Mouse (Mus musculus): Measurements from ENCODE around the gene Gucy2d. TPM values are rescaled to one million over a fixed set of nuclear protein-coding genes. Genes with fewer than 3 reads are reported as not detected.
A peak's percentile ranks its signal among the peaks of the same experiment; 100 is the strongest.

The Gucy2d gene
- polyA plus RNA-seq, 1 experiment from 2014 or later: not detected

DNA sequence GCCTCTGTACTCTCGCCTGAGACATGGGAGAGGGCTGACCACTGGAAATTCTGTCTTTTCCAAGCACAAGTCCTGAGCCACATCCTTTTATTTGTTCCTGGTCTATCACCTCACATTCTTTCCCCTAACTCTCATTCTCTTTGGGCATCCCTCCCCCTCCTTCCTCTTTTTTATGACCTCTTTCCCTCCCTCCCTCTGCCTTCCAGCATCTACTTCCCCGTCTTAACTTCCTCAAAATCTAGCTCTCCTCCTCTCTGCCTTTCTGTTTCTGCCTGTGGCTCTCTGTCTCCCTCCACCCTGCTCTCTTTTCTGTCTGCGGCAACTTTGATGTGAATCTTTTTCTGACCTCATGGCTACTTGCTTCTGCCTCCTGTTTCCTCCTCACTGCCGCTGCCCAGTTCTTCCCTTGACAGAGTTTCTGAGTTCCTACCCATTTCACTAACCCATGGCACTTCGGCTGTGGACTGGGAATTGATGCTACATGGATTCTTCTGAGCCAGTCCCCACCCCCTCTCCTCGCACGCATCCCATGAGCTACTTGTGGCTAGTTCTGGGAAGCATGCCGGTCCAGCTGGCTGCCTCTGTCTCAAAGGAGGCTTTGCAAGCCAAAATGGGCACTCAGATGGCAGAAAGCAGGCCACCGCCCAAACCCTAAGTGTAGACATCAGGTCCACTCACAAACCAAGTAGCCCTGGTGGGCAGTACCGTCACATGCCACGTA, 12.9 kb upstream of the Gucy2d start:
- DNase-seq (ENCODE audit: low spot score) (no peak), ATAC-seq (replicated peaks; ENCODE audit: low FRiP score, low TSS enrichment, low read depth) (no peak)
- Histone ChIP-seq H3K4me1 (replicated peaks; ENCODE audit: control insufficient read depth, insufficient read depth, low read length) (no peaks in the 10 kb centered on the region), H3K27me3 (replicated peaks; ENCODE audit: control insufficient read depth, insufficient read depth, low read length) (no peaks in the 10 kb centered on the region), H3K9ac (ENCODE audit: low read length) (no peak overlapping the region), H3K4me3 (ENCODE audit: low read depth, low read length) (no peak overlapping the region), H3K27ac (ENCODE audit: low read depth) (no peak overlapping the region), H3K9me3 (ENCODE audit: control insufficient read depth, low read length) (no peaks in the 10 kb centered on the region), H3K4me2 (ENCODE audit: low read length) (no peak overlapping the region), H3K36me3 (ENCODE audit: control insufficient read depth, insufficient read depth, low read length) (no peaks in the 10 kb centered on the region)
- WGBS: 74% methylated on average over 11 of the region's 11 CpGs

DNA sequence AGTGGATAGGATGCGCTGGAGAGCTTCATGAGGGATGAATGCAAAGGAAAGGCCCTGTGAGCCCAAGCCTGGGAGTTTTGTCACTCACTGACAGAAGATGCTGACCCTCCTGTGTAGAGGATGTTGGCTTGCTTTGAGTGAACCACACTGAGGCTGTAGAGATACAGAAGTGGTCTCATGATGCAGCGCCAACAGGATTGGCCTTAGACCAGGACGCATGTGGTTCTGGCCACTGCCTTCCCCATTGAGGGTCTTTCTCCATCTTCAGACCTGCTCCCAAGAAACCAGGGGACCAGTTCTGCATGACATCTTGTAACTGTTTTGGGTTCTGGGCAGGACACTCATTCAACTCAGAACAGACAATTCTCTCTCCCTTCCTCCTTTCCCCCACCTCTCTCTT, 10.6 kb upstream of the Gucy2d start:
- Histone ChIP-seq H3K27ac (ENCODE audit: low read depth) (no peak overlapping the region), H3K9ac (ENCODE audit: low read length) (no peak overlapping the region), H3K27me3 (replicated peaks; ENCODE audit: control insufficient read depth, insufficient read depth, low read length) (no peaks in the 10 kb centered on the region), H3K36me3 (ENCODE audit: control insufficient read depth, insufficient read depth, low read length) (no peaks in the 10 kb centered on the region), H3K4me1 (replicated peaks; ENCODE audit: control insufficient read depth, insufficient read depth, low read length) (no peaks in the 10 kb centered on the region), H3K9me3 (ENCODE audit: control insufficient read depth, low read length) (no peaks in the 10 kb centered on the region), H3K4me2 (ENCODE audit: low read length) (no peak overlapping the region), H3K4me3 (ENCODE audit: low read depth, low read length) (no peak overlapping the region)
- no peak for ATAC-seq (replicated peaks; ENCODE audit: low FRiP score, low TSS enrichment, low read depth)
- DNase-seq (ENCODE audit: low spot score): no peak
- WGBS: 91% methylated on average over 3 of the region's 3 CpGs

DNA sequence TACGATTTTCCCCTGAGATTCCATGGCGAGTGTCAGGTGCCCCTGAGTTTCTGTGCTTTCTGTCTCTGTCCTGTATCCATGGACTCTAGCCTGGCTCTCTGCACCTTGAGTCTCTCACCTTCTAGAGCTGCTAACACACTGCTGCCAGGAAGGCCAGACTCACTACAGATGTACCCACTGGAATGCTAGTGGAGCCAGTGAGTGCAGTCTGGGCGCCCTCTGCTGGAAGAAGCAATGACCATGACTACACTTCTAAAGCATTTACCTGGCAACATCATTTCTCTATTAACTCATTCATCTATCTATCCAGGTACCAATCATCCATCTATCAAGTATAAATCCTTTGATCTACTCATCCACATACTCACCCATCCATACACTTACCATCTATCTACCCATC, 9.4 kb upstream of the Gucy2d start:
- H3K4me2 ChIP-seq (ENCODE audit: low read length): no peak overlapping the region

DNA sequence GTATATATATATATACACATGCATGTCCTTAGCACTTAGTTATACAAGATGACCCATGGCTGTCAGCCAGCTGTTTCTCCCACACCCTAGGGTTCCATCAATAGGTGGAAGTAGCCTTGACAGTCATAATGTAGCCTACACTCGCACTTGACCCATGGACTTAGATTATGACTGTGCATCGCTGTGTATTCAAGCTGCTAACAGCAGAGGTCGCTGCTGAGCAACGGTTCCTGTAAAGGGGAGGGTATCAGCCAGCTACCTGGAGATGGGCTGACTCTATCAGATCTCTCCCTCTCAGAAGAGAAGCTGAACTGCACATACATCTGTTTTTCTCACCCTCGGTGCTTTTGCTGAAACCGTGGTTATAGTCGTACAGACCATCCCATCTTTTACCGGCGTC, 2.6 kb upstream of the Gucy2d start:
- H3K9ac ChIP-seq (ENCODE audit: low read length): no peak overlapping the region
- no peaks in the 10 kb centered on the region for H3K4me1 ChIP-seq (replicated peaks; ENCODE audit: control insufficient read depth, insufficient read depth, low read length)
- H3K27me3 ChIP-seq (replicated peaks; ENCODE audit: control insufficient read depth, insufficient read depth, low read length): 0 out of 2 replicates have a peak, but pooled peaks cover 2% of the 10 kb centered on the region
- no peak overlapping the region for H3K27ac ChIP-seq (ENCODE audit: low read depth)
- 33% methylated on average over 9 of the region's 9 CpGs for WGBS
- ATAC-seq (replicated peaks; ENCODE audit: low FRiP score, low TSS enrichment, low read depth) (no peak), DNase-seq (ENCODE audit: low spot score) (peak; percentile 68)
- H3K36me3 ChIP-seq (ENCODE audit: control insufficient read depth, insufficient read depth, low read length): no peaks in the 10 kb centered on the region
- no peak overlapping the region for H3K4me3 ChIP-seq (ENCODE audit: low read depth, low read length)
- H3K4me2 ChIP-seq (ENCODE audit: low read length): no peak overlapping the region
- no peaks in the 10 kb centered on the region for H3K9me3 ChIP-seq (ENCODE audit: control insufficient read depth, low read length)

More for the DNA sequence above, 9.4 kb upstream of the Gucy2d start:
- peak; percentile 61; the same call in 1 of the 2 replicates for ATAC-seq (replicated peaks; ENCODE audit: low FRiP score, low TSS enrichment, low read depth)
- Histone ChIP-seq H3K4me1 (replicated peaks; ENCODE audit: control insufficient read depth, insufficient read depth, low read length) (no peaks in the 10 kb centered on the region), H3K36me3 (ENCODE audit: control insufficient read depth, insufficient read depth, low read length) (no peaks in the 10 kb centered on the region), H3K27me3 (replicated peaks; ENCODE audit: control insufficient read depth, insufficient read depth, low read length) (no peaks in the 10 kb centered on the region), H3K9ac (ENCODE audit: low read length) (no peak overlapping the region), H3K4me3 (ENCODE audit: low read depth, low read length) (no peak overlapping the region), H3K9me3 (ENCODE audit: control insufficient read depth, low read length) (no peaks in the 10 kb centered on the region), H3K27ac (ENCODE audit: low read depth) (no peak overlapping the region)
- DNase-seq (ENCODE audit: low spot score): peak; percentile 84
- WGBS: 27% methylated on average over 3 of the region's 3 CpGs

DNA sequence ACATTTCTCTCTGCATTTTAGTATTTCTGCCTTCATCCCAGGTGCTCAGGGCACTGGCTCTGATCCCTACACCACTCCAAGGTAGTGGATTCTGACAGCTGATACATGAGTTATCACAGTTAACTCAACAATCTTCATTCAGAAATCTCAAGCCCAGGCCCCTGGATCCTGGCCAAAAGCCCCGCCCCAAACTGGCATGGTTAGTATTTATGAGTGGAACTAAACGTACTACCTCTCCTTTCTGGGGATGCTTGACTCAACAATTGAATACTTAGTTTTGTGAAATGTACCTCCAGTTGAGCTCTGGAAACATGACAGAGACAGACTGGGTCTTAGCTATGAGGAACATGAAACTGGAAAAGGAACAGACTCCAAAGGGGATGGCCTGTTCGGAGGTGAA, 6.7 kb downstream of the Gucy2d start:
- H3K4me2 ChIP-seq (ENCODE audit: low read length): no peak overlapping the region
- H3K9ac ChIP-seq (ENCODE audit: low read length): no peak overlapping the region
- no peaks in the 10 kb centered on the region for H3K36me3 ChIP-seq (ENCODE audit: control insufficient read depth, insufficient read depth, low read length)
- no peak for ATAC-seq (replicated peaks; ENCODE audit: low FRiP score, low TSS enrichment, low read depth)
- DNase-seq (ENCODE audit: low spot score): no peak
- 69% methylated on average over 3 of the region's 3 CpGs for WGBS
- H3K4me3 ChIP-seq (ENCODE audit: low read depth, low read length): no peak overlapping the region
- H3K27me3 ChIP-seq (replicated peaks; ENCODE audit: control insufficient read depth, insufficient read depth, low read length): no peaks in the 10 kb centered on the region
- no peaks in the 10 kb centered on the region for H3K4me1 ChIP-seq (replicated peaks; ENCODE audit: control insufficient read depth, insufficient read depth, low read length)
- no peaks in the 10 kb centered on the region for H3K9me3 ChIP-seq (ENCODE audit: control insufficient read depth, low read length)
- H3K27ac ChIP-seq (ENCODE audit: low read depth): no peak overlapping the region

DNA sequence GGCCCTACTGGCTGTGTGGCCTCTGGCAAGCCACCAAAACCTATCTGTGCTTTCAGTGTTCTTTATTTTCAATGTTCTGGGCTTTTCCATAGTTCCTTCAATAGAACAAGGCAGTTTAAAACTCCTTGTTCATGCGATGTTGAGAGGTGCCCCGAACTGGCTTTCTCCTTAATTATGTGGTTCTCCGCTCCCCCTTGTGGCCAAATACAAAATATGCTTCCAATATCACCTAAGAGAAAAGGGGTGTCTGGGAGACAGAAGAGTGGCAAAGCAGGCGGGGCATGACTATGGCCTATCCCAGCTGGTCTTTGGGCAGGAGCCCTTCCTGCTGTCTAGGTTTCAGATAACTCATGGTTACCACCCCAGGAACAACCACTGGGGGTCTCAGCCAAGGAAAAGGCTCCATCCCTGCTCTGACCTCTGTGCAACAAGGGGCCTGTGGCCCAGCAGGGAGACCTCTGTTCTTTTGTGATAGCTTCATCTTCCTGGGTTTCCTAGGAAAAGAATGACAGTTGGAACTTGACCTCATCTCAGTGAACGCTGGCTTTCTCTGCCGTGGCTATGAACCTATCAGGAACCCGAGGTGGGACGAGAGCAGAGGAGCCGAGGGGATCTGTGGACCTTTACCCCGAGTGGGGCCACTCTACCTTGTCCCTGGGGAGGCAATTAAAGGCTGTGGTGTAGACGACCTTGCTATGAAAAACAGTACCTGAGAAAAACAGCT, 7.5 kb downstream of the Gucy2d start:
- ATAC-seq (replicated peaks; ENCODE audit: low FRiP score, low TSS enrichment, low read depth): no peak; the same call in 1 of the 2 replicates
- Histone ChIP-seq H3K27ac (ENCODE audit: low read depth) (no peak overlapping the region), H3K9me3 (ENCODE audit: control insufficient read depth, low read length) (no peaks in the 10 kb centered on the region), H3K27me3 (replicated peaks; ENCODE audit: control insufficient read depth, insufficient read depth, low read length) (no peaks in the 10 kb centered on the region), H3K4me3 (ENCODE audit: low read depth, low read length) (no peak overlapping the region), H3K36me3 (ENCODE audit: control insufficient read depth, insufficient read depth, low read length) (no peaks in the 10 kb centered on the region), H3K4me2 (ENCODE audit: low read length) (no peak overlapping the region), H3K9ac (ENCODE audit: low read length) (no peak overlapping the region), H3K4me1 (replicated peaks; ENCODE audit: control insufficient read depth, insufficient read depth, low read length) (no peaks in the 10 kb centered on the region)
- WGBS: 61% methylated on average over 11 of the region's 11 CpGs
- no peak for DNase-seq (ENCODE audit: low spot score)

DNA sequence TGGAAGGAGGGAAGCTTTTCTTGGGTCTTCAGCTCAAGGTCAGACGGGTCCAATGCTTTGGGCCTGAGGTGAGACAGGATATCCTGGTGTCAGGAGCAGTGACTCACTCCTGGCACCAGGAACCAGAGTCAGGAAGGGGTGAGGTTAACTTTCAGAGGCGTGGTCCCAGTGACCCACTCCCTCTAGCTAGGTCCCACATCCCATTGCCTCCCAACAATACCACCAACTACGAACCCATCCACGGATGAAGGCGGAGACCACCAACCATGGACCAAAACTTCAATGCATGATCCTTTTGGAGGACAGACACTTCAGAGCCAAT, 8.1 kb downstream of the Gucy2d start:
- Histone ChIP-seq H3K36me3 (ENCODE audit: control insufficient read depth, insufficient read depth, low read length) (no peaks in the 10 kb centered on the region), H3K27ac (ENCODE audit: low read depth) (no peak overlapping the region), H3K4me1 (replicated peaks; ENCODE audit: control insufficient read depth, insufficient read depth, low read length) (no peaks in the 10 kb centered on the region), H3K4me2 (ENCODE audit: low read length) (no peak overlapping the region), H3K9ac (ENCODE audit: low read length) (no peak overlapping the region), H3K27me3 (replicated peaks; ENCODE audit: control insufficient read depth, insufficient read depth, low read length) (no peaks in the 10 kb centered on the region), H3K4me3 (ENCODE audit: low read depth, low read length) (no peak overlapping the region), H3K9me3 (ENCODE audit: control insufficient read depth, low read length) (no peaks in the 10 kb centered on the region)
- DNase-seq (ENCODE audit: low spot score) (no peak), ATAC-seq (replicated peaks; ENCODE audit: low FRiP score, low TSS enrichment, low read depth) (no peak)
- WGBS: 91% methylated on average over 5 of the region's 5 CpGs

DNA sequence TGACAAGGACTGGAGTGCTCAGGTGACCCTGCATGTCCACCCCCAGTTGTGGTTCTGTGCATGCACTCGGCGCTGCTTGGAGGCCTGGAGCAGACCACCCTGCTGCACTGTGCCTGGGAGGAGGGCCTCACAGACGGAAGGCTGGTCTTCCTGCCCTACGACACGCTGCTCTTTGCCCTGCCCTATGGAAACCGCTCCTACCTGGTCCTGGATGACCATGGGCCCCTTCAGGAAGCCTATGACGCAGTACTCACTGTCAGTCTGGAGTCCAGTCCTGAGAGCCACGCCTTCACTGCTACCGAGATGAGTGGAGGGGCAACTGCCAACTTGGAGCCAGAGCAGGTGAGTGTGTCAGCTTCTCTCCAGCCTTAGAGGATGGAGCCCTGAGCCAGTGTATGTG, 9.5 kb downstream of the Gucy2d start:
- DNase-seq (ENCODE audit: low spot score): no peak
- Histone ChIP-seq H3K36me3 (ENCODE audit: control insufficient read depth, insufficient read depth, low read length) (no peaks in the 10 kb centered on the region), H3K4me3 (ENCODE audit: low read depth, low read length) (no peak overlapping the region), H3K4me2 (ENCODE audit: low read length) (no peak overlapping the region), H3K27me3 (replicated peaks; ENCODE audit: control insufficient read depth, insufficient read depth, low read length) (no peaks in the 10 kb centered on the region), H3K4me1 (replicated peaks; ENCODE audit: control insufficient read depth, insufficient read depth, low read length) (no peaks in the 10 kb centered on the region), H3K9ac (ENCODE audit: low read length) (no peak overlapping the region), H3K27ac (ENCODE audit: low read depth) (no peak overlapping the region), H3K9me3 (ENCODE audit: control insufficient read depth, low read length) (no peaks in the 10 kb centered on the region)
- ATAC-seq (replicated peaks; ENCODE audit: low FRiP score, low TSS enrichment, low read depth): no peak
- 75% methylated on average over 9 of the region's 9 CpGs for WGBS
